Mouse (Mus musculus) ES-E14 (cell line): Measurements from ENCODE around the gene Gm21974. TPM values are rescaled to one million over a fixed set of nuclear protein-coding genes. Genes with fewer than 3 reads are reported as not detected.

Experiments used
- DNase-seq: peaks from one replicate; pipeline ENCODE4 v3.0.0-alpha.2; 2013; ENCODE audit warnings: low read depth, low spot score
- H3K27ac ChIP-seq: 2 replicates; pipeline ENCODE4 v1.5.1; 2012; ENCODE audit warnings: low read depth, mild to moderate bottlenecking, low read length, moderate library complexity, mixed read lengths; ENCODE audit not compliant: poor library complexity, insufficient read depth, severe bottlenecking
- H3K36me3 ChIP-seq: 2 replicates; pipeline ENCODE4 v1.6.1; 2012; ENCODE audit warnings: mild to moderate bottlenecking, low read length, moderate library complexity, mixed read lengths; ENCODE audit not compliant: control insufficient read depth, poor library complexity, insufficient read depth, severe bottlenecking
- H3K4me1 ChIP-seq, 2 experiments: fragments of 150-350 bp in 1 of 2; sonication (generic) in 1 of 2; 2 replicates each; pipeline ENCODE4 v1.6.1; 2012; ENCODE audit warnings: low read length in 2 of 2, mild to moderate bottlenecking in 1 of 2, mixed read lengths in 1 of 2; ENCODE audit not compliant: control insufficient read depth in 2 of 2, insufficient read depth in 2 of 2, poor library complexity in 1 of 2
- H3K4me3 ChIP-seq, 2 experiments: fragments of 150-350 bp in 1 of 2; sonication (generic) in 1 of 2; 2 replicates each; pipeline ENCODE4 v1.5.1; 2012; ENCODE audit warnings: low read length in 2 of 2, low read depth in 1 of 2, mild to moderate bottlenecking in 1 of 2, mixed read lengths in 1 of 2; ENCODE audit not compliant: insufficient read depth in 1 of 2, poor library complexity in 1 of 2, severe bottlenecking in 1 of 2
- H3K9ac ChIP-seq: 2 replicates; pipeline ENCODE4 v1.6.1; 2012; ENCODE audit warnings: low read depth, mild to moderate bottlenecking, low read length, mixed read lengths; ENCODE audit not compliant: poor library complexity, insufficient read depth, severe bottlenecking
- H3K9me3 ChIP-seq: fragments of 150-350 bp; sonication (generic); 2 replicates; pipeline ENCODE4 v1.6.1; 2012; ENCODE audit warnings: low read depth, mild to moderate bottlenecking, low read length; ENCODE audit not compliant: control insufficient read depth, insufficient read depth
- CHD2 ChIP-seq: IDR thresholded peaks from 2 replicates; pipeline ENCODE4 v1.6.1; 2014; ENCODE audit warnings: mild to moderate bottlenecking, low read depth, low read length, inconsistent platforms
- HCFC1 ChIP-seq: IDR thresholded peaks from 2 replicates; pipeline ENCODE4 v1.6.1; 2012; ENCODE audit warnings: low read length, inconsistent platforms, borderline replicate concordance; ENCODE audit not compliant: insufficient read depth
- MAFK ChIP-seq: IDR thresholded peaks from 2 replicates; pipeline ENCODE4 v1.6.1; 2014; ENCODE audit warnings: mild to moderate bottlenecking, low read depth, low read length, inconsistent platforms; ENCODE audit not compliant: insufficient read depth
- ZC3H11A ChIP-seq: IDR thresholded peaks from 2 replicates; pipeline ENCODE4 v1.6.1; 2012; ENCODE audit warnings: low read depth, mild to moderate bottlenecking, inconsistent platforms, low read length, borderline replicate concordance
- ZNF384 ChIP-seq: IDR thresholded peaks from 2 replicates; pipeline ENCODE4 v1.6.1; 2012; ENCODE audit warnings: low read depth, low read length, inconsistent platforms
- in situ Hi-C, 2 experiments: fragments of 600-800 bp; cut with MboI; formaldehyde crosslinking; loops; one replicate each; pipeline ENCODE4 v1.15.1; 2025; ENCODE audit warnings: low sequenced_read_pairs in 2 of 2, inconsistent platforms in 1 of 2; ENCODE audit not compliant: unreplicated experiment in 2 of 2
- total RNA-seq: library from RNA; depleted of rRNA; stranded (reverse); fragments of 300-350 nt; gene quantifications from 2 replicates; pipeline ENCODE4 v1.2.3, GENCODE M21; 2012

The Gm21974 gene
- total RNA-seq, 1 experiment = not detected

DNA sequence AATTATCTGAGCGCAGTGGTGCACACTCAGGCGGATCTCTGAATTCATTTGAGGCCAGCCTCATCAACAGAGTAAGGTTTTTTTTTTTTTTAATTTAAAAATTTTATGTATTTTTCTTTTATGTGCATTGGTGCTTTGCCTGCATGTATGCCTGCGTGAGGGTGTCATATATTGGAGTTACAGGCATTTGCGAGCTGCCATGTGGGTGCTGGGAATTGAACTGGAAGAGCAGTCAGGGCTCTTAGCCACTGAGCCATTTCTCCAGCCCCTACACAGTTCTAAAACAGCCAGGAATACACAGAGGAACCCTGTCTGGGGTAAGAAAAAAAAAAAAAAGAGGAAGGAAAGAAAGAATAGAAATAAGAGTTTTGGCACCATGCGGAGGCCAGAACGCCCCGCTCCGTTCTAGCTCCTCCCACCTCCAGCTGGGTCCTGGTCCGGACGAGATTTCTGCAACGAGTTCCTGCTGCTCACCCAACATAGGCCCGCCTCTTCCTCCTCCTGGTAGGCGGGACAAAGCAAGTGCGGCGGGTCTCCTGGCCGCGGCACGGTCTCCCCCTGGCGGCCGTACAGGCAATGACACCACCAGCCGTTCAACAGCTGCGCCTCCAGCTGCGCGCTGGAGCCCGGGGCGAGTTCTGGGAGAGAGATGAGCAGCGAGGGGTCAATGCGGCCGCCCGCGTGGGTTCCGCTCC, 39.9 kb upstream of the Gm21974 start:
- no peaks in the 10 kb centered on the region for H3K36me3 ChIP-seq
- peak overlapping the region; percentile 33; the same call in 1 of the 2 replicates for H3K27ac ChIP-seq
- peak; percentile 90 for DNase-seq
- H3K9ac ChIP-seq = peak overlapping the region; percentile 91
- H3K4me1 ChIP-seq = peaks cover 15 to 31% of the 10 kb centered on the region in 2 experiments; a peak in 3 of 4 replicates
- in situ Hi-C loops = no loop called here
- H3K4me3 ChIP-seq = peak overlapping the region; percentile 81 to 89
- no peaks in the 10 kb centered on the region for H3K9me3 ChIP-seq
- TF ChIP-seq HCFC1 = 0 out of 2 replicates have a peak, but pooled peaks have one; percentile 23
- TF ChIP-seq CHD2 = peak; percentile 78
- peak; percentile 49; the same call in 1 of the 2 replicates for TF ChIP-seq ZC3H11A
- no peak for TF ChIP-seq MAFK
- 0 out of 2 replicates have a peak, but pooled peaks have one; percentile 3 for TF ChIP-seq ZNF384

DNA sequence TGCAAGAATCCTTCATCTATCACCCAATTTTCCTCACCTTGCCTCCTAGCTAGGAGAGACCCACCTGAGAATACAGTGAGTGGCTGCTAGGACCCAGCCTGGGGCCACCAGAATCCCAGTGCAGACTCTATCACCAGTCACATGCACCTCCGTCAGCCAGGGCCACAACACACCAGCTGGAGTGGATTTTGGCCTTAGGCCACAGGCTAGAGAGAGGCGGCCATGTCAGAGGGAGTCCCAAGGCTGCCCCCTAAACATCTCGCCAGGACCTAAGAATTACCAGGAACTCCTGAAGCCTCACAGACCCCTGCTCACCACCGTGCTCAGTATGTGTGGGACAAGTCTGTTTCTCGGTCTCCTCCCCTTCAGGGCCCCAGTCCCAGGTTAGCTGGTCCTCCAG, 38.8 kb upstream of the Gm21974 start:
- peak overlapping the region in 1 of 2 experiments; percentile 61; a peak in 2 of 4 replicates for H3K4me3 ChIP-seq
- DNase-seq = no peak
- H3K36me3 ChIP-seq = no peaks in the 10 kb centered on the region
- H3K4me1 ChIP-seq = peaks cover 15 to 34% of the 10 kb centered on the region in 2 experiments; a peak in 3 of 4 replicates
- in situ Hi-C loops = no loop called here
- H3K27ac ChIP-seq = peak overlapping the region; percentile 33; the same call in 1 of the 2 replicates
- TF ChIP-seq HCFC1 = no peak
- TF ChIP-seq ZC3H11A = no peak
- no peak for TF ChIP-seq CHD2
- TF ChIP-seq ZNF384 = no peak
- no peaks in the 10 kb centered on the region for H3K9me3 ChIP-seq
- peak overlapping the region; percentile 62; the same call in 1 of the 2 replicates for H3K9ac ChIP-seq

DNA sequence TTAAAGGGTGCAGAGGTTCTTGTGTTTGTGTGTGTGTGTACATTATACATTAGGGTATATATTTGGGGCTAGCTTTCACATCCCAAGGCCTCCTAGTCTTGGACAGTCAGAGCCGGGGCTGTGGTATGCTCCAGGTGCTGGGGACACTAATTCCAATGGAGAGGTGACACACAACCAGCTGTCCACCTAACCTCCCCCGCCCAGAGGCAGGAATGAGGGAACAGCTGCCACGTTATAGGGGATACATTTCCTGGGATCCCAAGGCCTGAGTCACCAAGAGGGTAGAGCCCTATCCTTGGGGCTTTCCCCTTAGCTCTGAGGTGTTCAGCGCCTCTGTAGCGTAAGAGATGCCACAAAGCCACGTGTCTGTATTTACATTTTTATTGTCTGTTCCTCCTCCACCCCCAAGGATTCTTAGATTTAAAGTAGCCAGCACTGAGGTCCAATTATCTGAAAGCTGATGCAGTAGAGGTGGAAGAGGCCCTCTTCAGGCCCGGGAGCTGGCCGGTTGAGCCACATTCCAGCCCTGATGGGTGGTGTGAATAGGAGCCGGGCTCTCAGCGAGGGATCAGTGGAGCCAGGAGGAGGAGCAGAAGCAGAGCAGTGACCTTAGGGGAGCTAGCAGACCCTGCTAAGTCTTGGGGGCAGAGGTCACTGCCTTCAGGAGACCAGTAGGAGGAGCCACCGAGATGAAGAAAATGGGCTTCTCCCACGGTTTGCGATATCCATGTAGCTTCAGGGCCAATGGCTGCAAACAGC, 37.2 kb upstream of the Gm21974 start:
- Histone ChIP-seq H3K27ac (peak overlapping the region; percentile 93), H3K9me3 (no peaks in the 10 kb centered on the region), H3K36me3 (peaks cover 6% of the 10 kb centered on the region; the same call in 1 of the 2 replicates), H3K4me3 (peak overlapping the region; percentile 15 to 34; a peak in 2 of 4 replicates), H3K4me1 (peaks cover 15 to 42% of the 10 kb centered on the region in 2 experiments; a peak in 3 of 4 replicates), H3K9ac (peak overlapping the region; percentile 52)
- TF ChIP-seq MAFK (no peak), CHD2 (no peak), ZNF384 (no peak), ZC3H11A (no peak), HCFC1 (no peak; the same call in 1 of the 2 replicates)
- DNase-seq = no peak
- in situ Hi-C loops = no loop called here

- in situ Hi-C loops = no loop called here
- Histone ChIP-seq H3K4me3 (peak overlapping the region in 1 of 2 experiments; percentile 30; a peak in 1 of 4 replicates), H3K9me3 (no peaks in the 10 kb centered on the region), H3K36me3 (peaks cover 11% of the 10 kb centered on the region; the same call in 1 of the 2 replicates), H3K9ac (peak overlapping the region; percentile 57), H3K27ac (peak overlapping the region; percentile 93), H3K4me1 (peaks cover 15 to 45% of the 10 kb centered on the region in 2 experiments; a peak in 3 of 4 replicates)
- TF ChIP-seq MAFK = no peak
- TF ChIP-seq ZNF384 = no peak
- no peak for TF ChIP-seq CHD2
- TF ChIP-seq HCFC1 = no peak
- TF ChIP-seq ZC3H11A = no peak
- DNase-seq = no peak
These were observed 36.3 kb upstream of the Gm21974 start for GRCm38 (mm10) chr7:127931351-127932135.
